Mouse (Mus musculus) neutrophil, adult 83 days (primary cell): Measurements from ENCODE around the gene Magi1. TPM values are rescaled to one million over a fixed set of nuclear protein-coding genes. Genes with fewer than 3 reads are reported as not detected.

Source experiments
- total RNA-seq, 2 experiments: library from RNA; stranded (reverse); gene quantifications; one replicate each; pipeline ENCODE4 v1.2.4; 2023

The Magi1 gene
- total RNA-seq, result not detected

DNA sequence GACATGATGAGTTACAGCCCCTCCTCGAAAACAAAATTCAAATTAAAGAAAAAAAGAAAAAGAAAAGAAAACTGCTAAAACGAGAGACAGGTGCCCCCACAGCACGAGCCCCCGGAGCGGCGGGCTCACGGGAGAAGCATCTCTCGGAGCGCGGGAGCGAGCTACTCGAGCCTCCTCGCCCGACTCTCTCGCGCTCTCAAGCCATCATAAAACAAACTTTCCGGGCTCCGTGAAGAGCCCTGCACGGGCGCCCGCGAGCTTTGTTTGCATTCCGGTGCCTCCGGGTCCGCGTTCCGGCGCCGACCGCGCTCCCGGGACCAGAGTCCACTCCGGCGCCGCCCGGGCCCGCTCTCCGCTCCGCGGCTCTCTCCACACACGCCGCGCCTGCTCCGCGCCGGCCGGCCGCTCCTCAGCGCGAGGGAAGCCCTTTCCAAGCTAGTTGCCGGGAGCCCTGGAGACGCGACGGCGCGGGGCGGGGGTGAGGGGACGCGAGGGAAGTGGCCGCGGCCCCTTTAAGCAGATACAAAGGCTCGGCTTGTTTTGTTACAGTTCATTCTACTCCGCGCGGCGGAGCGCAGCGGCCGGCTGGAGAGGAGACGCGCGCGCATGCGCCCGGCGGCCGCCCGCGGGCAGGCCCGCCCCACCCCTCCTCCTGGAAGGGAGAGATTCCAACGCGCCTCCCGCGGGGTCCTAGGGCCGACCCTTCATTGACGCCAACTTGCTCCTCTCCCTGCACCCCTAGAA lies at the start of gene Magi1:
TSS of gene Magi1 (minus strand) at position 600 of the 744 bp plus-strand sequence.

Other genes with a start within 250 kb of the Magi1 start
- 1 to 10 TPM; 1.4 to 4.4 TPM for gene Slc25a26, start 216.4 kb upstream of the Magi1 start, total RNA-seq